Mouse (Mus musculus) heart, postnatal 4 days (tissue): ENCODE data around the gene Tyw3. TPM values are rescaled to one million over a fixed set of nuclear protein-coding genes. Genes with fewer than 3 reads are reported as not detected.
"Not testable (repeated sequence)": the region's sequence is repeated elsewhere in the genome, so short reads cannot be mapped to it uniquely, and the experiment has no call there.

Experiments
- DNase-seq: peaks from one replicate; pipeline ENCODE4 v3.0.0; 2021
- total RNA-seq, 2 experiments: library from RNA; stranded (reverse); gene quantifications; 2 replicates each; pipeline ENCODE4 v1.2.3; 2021

Gene Tyw3
- total RNA-seq = 1 to 10 TPM; 5.9 to 6.8 TPM

GRCm38 (mm10) chr3:154596934-154597554 lies at the start of gene Tyw3:
Gene Tyw3 (minus strand): TSS chr3:154597104.
- peak; percentile 99 for DNase-seq

- DNase-seq = no peak
Measured at GRCm38 (mm10) chr3:154633091-154633490, 36.2 kb upstream of the Tyw3 start.

- DNase-seq = not testable (repeated sequence)
Measured at GRCm38 (mm10) chr3:154631281-154631680, 34.4 kb upstream of the Tyw3 start.

- DNase-seq = no peak
Measured at GRCm38 (mm10) chr3:154628284-154628683, 31.4 kb upstream of the Tyw3 start.

GRCm38 (mm10) chr3:154616106-154616505 lies 19.2 kb upstream of the Tyw3 start:
- no peak for DNase-seq

GRCm38 (mm10) chr3:154615304-154615703 lies 18.4 kb upstream of the Tyw3 start:
- no peak for DNase-seq

GRCm38 (mm10) chr3:154614771-154615170 lies 17.9 kb upstream of the Tyw3 start:
- DNase-seq = no peak

GRCm38 (mm10) chr3:154611888-154612287 lies 15.0 kb upstream of the Tyw3 start:
- no peak for DNase-seq

GRCm38 (mm10) chr3:154607896-154608295 lies 11.0 kb upstream of the Tyw3 start:
- DNase-seq = no peak

- no peak for DNase-seq
Measured at GRCm38 (mm10) chr3:154604871-154605270, 8.0 kb upstream of the Tyw3 start.

- no peak for DNase-seq
Measured at GRCm38 (mm10) chr3:154602141-154602540, 5.2 kb upstream of the Tyw3 start.

- no peak for DNase-seq
Measured at GRCm38 (mm10) chr3:154597561-154597960, 657 bp upstream of the Tyw3 start.

- DNase-seq = peak; percentile 94
Measured at GRCm38 (mm10) chr3:154596488-154596933, 393 bp downstream of the Tyw3 start, which contains the start of gene Cryz. Gene Cryz (plus strand): TSS chr3:154596711.

- DNase-seq = no peak
Measured at GRCm38 (mm10) chr3:154594156-154594555, 2.7 kb downstream of the Tyw3 start.

GRCm38 (mm10) chr3:154593596-154593995 lies 3.3 kb downstream of the Tyw3 start:
- DNase-seq = no peak

- DNase-seq = no peak
Measured at GRCm38 (mm10) chr3:154591621-154592020, 5.3 kb downstream of the Tyw3 start.

- DNase-seq = no peak
Measured at GRCm38 (mm10) chr3:154590971-154591370, 5.9 kb downstream of the Tyw3 start.

GRCm38 (mm10) chr3:154584351-154584750 lies 12.6 kb downstream of the Tyw3 start:
- no peak for DNase-seq

- DNase-seq = no peak
Measured at GRCm38 (mm10) chr3:154577895-154578294, 19.0 kb downstream of the Tyw3 start.

- no peak for DNase-seq
Measured at GRCm38 (mm10) chr3:154573666-154574065, 23.2 kb downstream of the Tyw3 start.

GRCm38 (mm10) chr3:154572341-154572972 lies 24.4 kb downstream of the Tyw3 start:
- peak; percentile 82 for DNase-seq

GRCm38 (mm10) chr3:154570786-154571185 lies 26.1 kb downstream of the Tyw3 start:
- DNase-seq = peak; percentile 25

GRCm38 (mm10) chr3:154570029-154570575 lies 26.8 kb downstream of the Tyw3 start:
- DNase-seq = peak; percentile 33

GRCm38 (mm10) chr3:154565437-154565836 lies 31.5 kb downstream of the Tyw3 start:
- DNase-seq = no peak
